In genomic region chr12:21123647-21124046, GRCm38 (mm10) we compare ENCODE assay signal across 15 mouse cellular contexts.
"Had no signal": no experiment of that assay in that cellular context is flagged by ENCODE, and none has a peak within 500 bp of the region (broad histone marks: within the 10 kb centered on the region; RNA-seq: fewer than 3 reads in every experiment).

No protein-coding gene starts in this region.

- H3K27ac ChIP-seq: intestine, embryonic 15.5 days; left cerebral cortex, adult 2 months; limb, embryonic 15.5 days; liver, embryonic 14.5 days; midbrain, embryonic 12.5 days; neural tube, embryonic 13.5 days; stomach, embryonic 15.5 days had no signal

- ATAC-seq: intestine, embryonic 15.5 days; midbrain, embryonic 16.5 days had no signal

- H3K9me3 ChIP-seq: intestine, embryonic 15.5 days; limb, embryonic 15.5 days; megakaryocyte, embryonic 14.5 days; midbrain, embryonic 12.5 days; neural tube, embryonic 13.5 days; stomach, embryonic 15.5 days had no signal

- DNase-seq: kidney, adult 18-20 months; kidney, postnatal 10 days; lung, embryonic 14.5 days; lung, postnatal 4 days; right cerebral cortex, postnatal 14 days; thymus, postnatal 4 days had no signal

- H3K27me3 ChIP-seq: intestine, embryonic 15.5 days; limb, embryonic 15.5 days; megakaryocyte, embryonic 14.5 days; midbrain, embryonic 12.5 days; neural tube, embryonic 13.5 days; stomach, embryonic 15.5 days had no signal

- H3K4me2 ChIP-seq: intestine, embryonic 15.5 days; limb, embryonic 15.5 days; lung, embryonic 14.5 days; midbrain, embryonic 12.5 days; neural tube, embryonic 13.5 days; stomach, embryonic 15.5 days had no signal

- H3K9ac ChIP-seq: intestine, embryonic 15.5 days; limb, embryonic 15.5 days; liver, embryonic 14.5 days; lung, embryonic 14.5 days; midbrain, embryonic 12.5 days; neural tube, embryonic 13.5 days; stomach, embryonic 15.5 days had no signal

- H3K36me3 ChIP-seq: intestine, embryonic 15.5 days; limb, embryonic 15.5 days; midbrain, embryonic 12.5 days; neural tube, embryonic 13.5 days; stomach, embryonic 15.5 days had no signal

- H3K4me3 ChIP-seq: intestine, embryonic 15.5 days; left cerebral cortex, adult 2 months; limb, embryonic 15.5 days; megakaryocyte, embryonic 14.5 days; midbrain, embryonic 12.5 days; neural tube, embryonic 13.5 days; stomach, embryonic 15.5 days had no signal
